Mouse (Mus musculus) regulatory T cell (primary cell): ENCODE results near the gene Olfr748.
"Not testable (repeated sequence)": the region's sequence is repeated elsewhere in the genome, so short reads cannot be mapped to it uniquely, and the experiment has no call there.

Experiments
- in situ Hi-C: fragments of 300-600 bp; cut with MboI, MseI; formaldehyde crosslinking; loops from one replicate; pipeline ENCODE4 v1.15.1; 2025; ENCODE audit warnings: high pct_unique_total_duplicates

The Olfr748 gene

GRCm38 (mm10) chr14:50707073-50707472 is at the start of gene Olfr748:
TSS of gene Olfr748 (plus strand) at chr14:50707373.
- in situ Hi-C loops, result no loop called here

- in situ Hi-C loops, result no loop called here
Observed at GRCm38 (mm10) chr14:50693106-50693505, 14.1 kb upstream of the Olfr748 start, which contains the start of gene Olfr747. TSS of gene Olfr747 (minus strand) at chr14:50693206.

- in situ Hi-C loops, result not testable (repeated sequence)
Observed at GRCm38 (mm10) chr14:50719875-50720274, 12.7 kb downstream of the Olfr748 start.

- in situ Hi-C loops, result not testable (repeated sequence)
Observed at GRCm38 (mm10) chr14:50722371-50722770, 15.2 kb downstream of the Olfr748 start.

GRCm38 (mm10) chr14:50740334-50740733 is 33.2 kb downstream of the Olfr748 start:
- in situ Hi-C loops, result no loop called here

GRCm38 (mm10) chr14:50741584-50741983 is 34.4 kb downstream of the Olfr748 start:
- in situ Hi-C loops, result no loop called here

GRCm38 (mm10) chr14:50744994-50745393 is 37.8 kb downstream of the Olfr748 start, which contains the start of gene Olfr749:
TSS of gene Olfr749 (minus strand) at chr14:50745094.
- in situ Hi-C loops, result no loop called here

GRCm38 (mm10) chr14:50758416-50759085 is 51.4 kb downstream of the Olfr748 start:
- in situ Hi-C loops, result loop anchor here (25.0 kb wide), 2 partner anchors 696 to 896 kb away; no protein-coding TSS in a partner anchor
